Mouse (Mus musculus): ENCODE data around the gene Tcf7l2.

Gene Tcf7l2

GRCm38 (mm10) chr19:55825951-55826507 lies 84.4 kb downstream of the Tcf7l2 start:
- DNase-seq (ENCODE audit: extremely low read depth, low read depth), result peak; percentile 19

GRCm38 (mm10) chr19:55827613-55828259 lies 86.1 kb downstream of the Tcf7l2 start:
- DNase-seq (ENCODE audit: extremely low read depth, low read depth), result peak; percentile 87

GRCm38 (mm10) chr19:55830976-55831559 lies 89.4 kb downstream of the Tcf7l2 start:
- no peak for DNase-seq (ENCODE audit: extremely low read depth, low read depth)

- DNase-seq (ENCODE audit: extremely low read depth, low read depth), result no peak
Observed at GRCm38 (mm10) chr19:55832122-55832521, 90.5 kb downstream of the Tcf7l2 start.

- no peak for DNase-seq (ENCODE audit: extremely low read depth, low read depth)
Observed at GRCm38 (mm10) chr19:55833807-55834385, 92.3 kb downstream of the Tcf7l2 start.

GRCm38 (mm10) chr19:55836930-55837687 lies 95.5 kb downstream of the Tcf7l2 start:
- no peak for DNase-seq (ENCODE audit: extremely low read depth, low read depth)

GRCm38 (mm10) chr19:55837924-55838323 lies 96.3 kb downstream of the Tcf7l2 start:
- DNase-seq (ENCODE audit: extremely low read depth, low read depth), result no peak

- no peak for DNase-seq (ENCODE audit: extremely low read depth, low read depth)
Observed at GRCm38 (mm10) chr19:55838389-55839035, 96.9 kb downstream of the Tcf7l2 start.

GRCm38 (mm10) chr19:55839036-55839555 lies 97.5 kb downstream of the Tcf7l2 start:
- no peak for DNase-seq (ENCODE audit: extremely low read depth, low read depth)

- no peak for DNase-seq (ENCODE audit: extremely low read depth, low read depth)
Observed at GRCm38 (mm10) chr19:55840499-55841121, 99.0 kb downstream of the Tcf7l2 start.

- DNase-seq (ENCODE audit: extremely low read depth, low read depth), result no peak
Observed at GRCm38 (mm10) chr19:55842046-55842445, 100.4 kb downstream of the Tcf7l2 start.

- DNase-seq (ENCODE audit: extremely low read depth, low read depth), result no peak
Observed at GRCm38 (mm10) chr19:55843111-55843887, 101.7 kb downstream of the Tcf7l2 start.

GRCm38 (mm10) chr19:55845702-55846101 lies 104.1 kb downstream of the Tcf7l2 start:
- no peak for DNase-seq (ENCODE audit: extremely low read depth, low read depth)

- no peak for DNase-seq (ENCODE audit: extremely low read depth, low read depth)
Observed at GRCm38 (mm10) chr19:55846256-55846655, 104.6 kb downstream of the Tcf7l2 start.

- no peak for DNase-seq (ENCODE audit: extremely low read depth, low read depth)
Observed at GRCm38 (mm10) chr19:55847043-55847442, 105.4 kb downstream of the Tcf7l2 start.

- no peak for DNase-seq (ENCODE audit: extremely low read depth, low read depth)
Observed at GRCm38 (mm10) chr19:55850402-55851078, 108.9 kb downstream of the Tcf7l2 start.

- DNase-seq (ENCODE audit: extremely low read depth, low read depth), result no peak
Observed at GRCm38 (mm10) chr19:55851498-55852324, 110.1 kb downstream of the Tcf7l2 start.

GRCm38 (mm10) chr19:55854389-55854788 lies 112.8 kb downstream of the Tcf7l2 start:
- DNase-seq (ENCODE audit: extremely low read depth, low read depth), result no peak
